Mouse (Mus musculus) heart, embryonic 14.5 days (tissue): Measurements from ENCODE around the gene Ccm2l. TPM values are rescaled to one million over a fixed set of nuclear protein-coding genes. Genes with fewer than 3 reads are reported as not detected.

ENCODE experiments used
- ATAC-seq: fragments of 200-750 bp; cut with Nextera tagmentation; 2 replicates; pipeline ENCODE4 v1.8.0; 2017; ENCODE audit warnings: low read depth, moderate TSS enrichment; ENCODE audit not compliant: insufficient number of reproducible peaks, insufficient read depth, low FRiP score
- H3K27ac ChIP-seq, 2 experiments: fragments of 200-500 bp in 1 of 2; fragments of 300-500 bp in 1 of 2; sonication (generic) in 1 of 2; replicated peaks in 1 of 2; 2 replicates each; pipeline ENCODE4 v1.5.1; 2012 to 2014; ENCODE audit warnings: low read depth in 2 of 2, low read length in 2 of 2, control low read depth in 1 of 2, mild to moderate bottlenecking in 1 of 2, mixed read lengths in 1 of 2; ENCODE audit not compliant: control insufficient read depth in 1 of 2, insufficient read depth in 1 of 2
- H3K27me3 ChIP-seq: fragments of 300-500 bp; sonication (generic); 2 replicates; pipeline ENCODE4 v1.6.1; 2014; ENCODE audit warnings: mild to moderate bottlenecking, low read length, control low read depth; ENCODE audit not compliant: control insufficient read depth, insufficient read depth
- H3K36me3 ChIP-seq: fragments of 300-500 bp; sonication (generic); 2 replicates; pipeline ENCODE4 v1.6.1; 2014; ENCODE audit warnings: mild to moderate bottlenecking, control low read depth, low read length, mixed read lengths; ENCODE audit not compliant: control insufficient read depth, insufficient read depth
- H3K4me1 ChIP-seq, 2 experiments: fragments of 200-500 bp in 1 of 2; fragments of 300-500 bp in 1 of 2; sonication (generic) in 1 of 2; 2 replicates each; pipeline ENCODE4 v1.6.1; 2012 to 2014; ENCODE audit warnings: low read length in 2 of 2, control low read depth in 1 of 2, mixed read lengths in 1 of 2; ENCODE audit not compliant: control insufficient read depth in 2 of 2, insufficient read depth in 2 of 2
- H3K4me2 ChIP-seq: fragments of 300-500 bp; sonication (generic); 2 replicates; pipeline ENCODE4 v1.6.1; 2014; ENCODE audit warnings: mild to moderate bottlenecking, low read length
- H3K4me3 ChIP-seq, 2 experiments: fragments of 200-500 bp in 1 of 2; fragments of 300-500 bp in 1 of 2; sonication (generic) in 1 of 2; 2 replicates each; pipeline ENCODE4 v1.5.1; 2012 to 2014; ENCODE audit warnings: low read length in 2 of 2, mild to moderate bottlenecking in 2 of 2, control low read depth in 1 of 2, low read depth in 1 of 2, moderate library complexity in 1 of 2; ENCODE audit not compliant: control insufficient read depth in 1 of 2, insufficient read depth in 1 of 2
- H3K9ac ChIP-seq: fragments of 300-500 bp; sonication (generic); 2 replicates; pipeline ENCODE4 v1.6.1; 2014; ENCODE audit warnings: mild to moderate bottlenecking, low read length
- H3K9me3 ChIP-seq: fragments of 300-500 bp; sonication (generic); 2 replicates; pipeline ENCODE4 v1.6.1; 2016; ENCODE audit warnings: low read length, control low read depth; ENCODE audit not compliant: control insufficient read depth
- WGBS: fragments of 180-500 bp; shearing (Covaris S2); extraction: QIAGEN DNeasy Blood & Tissue Kit; methylation state at CpG from one replicate; pipeline ENCODE4 v1.1.7; 2014; 5-methylcytosine and 5-hydroxymethylcytosine counted together
- polyA plus RNA-seq: library from polyadenylated mRNA; unstranded; fragments of >200 nt; fragmentation: Nextera tagmentation; extraction: Ambion mirVana; gene quantifications from 2 replicates; pipeline ENCODE4 v1.2.1, GENCODE M21; 2014

Gene Ccm2l
- polyA plus RNA-seq, 1 experiment from 2014 or later: 7.9 TPM

DNA sequence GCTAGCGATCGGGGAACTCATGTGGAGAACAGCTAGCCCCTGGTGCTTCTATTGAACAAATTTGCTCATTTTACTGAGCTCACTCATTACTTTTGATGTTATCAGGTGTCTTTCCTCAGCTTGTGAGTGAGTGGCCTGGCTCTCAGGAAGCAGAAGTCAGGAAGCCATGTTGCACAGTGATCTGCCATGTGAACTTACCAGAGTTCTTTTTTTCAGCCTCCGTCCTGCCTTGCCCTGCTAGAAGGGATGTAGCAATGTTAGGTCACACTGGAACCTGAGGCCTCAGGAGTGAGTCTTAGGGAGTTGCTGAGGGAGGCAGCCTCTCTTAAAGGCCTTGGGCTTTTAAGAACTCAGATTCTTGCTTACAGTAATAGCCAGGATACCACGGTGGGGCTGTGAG, 18.1 kb downstream of the Ccm2l start:
- ATAC-seq: no peak
- H3K4me3 ChIP-seq: no peak overlapping the region
- no peaks in the 10 kb centered on the region for H3K9me3 ChIP-seq
- no peaks in the 10 kb centered on the region for H3K4me1 ChIP-seq
- H3K36me3 ChIP-seq: no peaks in the 10 kb centered on the region
- 71% methylated on average over 4 of the region's 4 CpGs for WGBS
- H3K4me2 ChIP-seq: no peak overlapping the region
- no peaks in the 10 kb centered on the region for H3K27me3 ChIP-seq
- H3K9ac ChIP-seq: no peak overlapping the region
- H3K27ac ChIP-seq: no peak overlapping the region

DNA sequence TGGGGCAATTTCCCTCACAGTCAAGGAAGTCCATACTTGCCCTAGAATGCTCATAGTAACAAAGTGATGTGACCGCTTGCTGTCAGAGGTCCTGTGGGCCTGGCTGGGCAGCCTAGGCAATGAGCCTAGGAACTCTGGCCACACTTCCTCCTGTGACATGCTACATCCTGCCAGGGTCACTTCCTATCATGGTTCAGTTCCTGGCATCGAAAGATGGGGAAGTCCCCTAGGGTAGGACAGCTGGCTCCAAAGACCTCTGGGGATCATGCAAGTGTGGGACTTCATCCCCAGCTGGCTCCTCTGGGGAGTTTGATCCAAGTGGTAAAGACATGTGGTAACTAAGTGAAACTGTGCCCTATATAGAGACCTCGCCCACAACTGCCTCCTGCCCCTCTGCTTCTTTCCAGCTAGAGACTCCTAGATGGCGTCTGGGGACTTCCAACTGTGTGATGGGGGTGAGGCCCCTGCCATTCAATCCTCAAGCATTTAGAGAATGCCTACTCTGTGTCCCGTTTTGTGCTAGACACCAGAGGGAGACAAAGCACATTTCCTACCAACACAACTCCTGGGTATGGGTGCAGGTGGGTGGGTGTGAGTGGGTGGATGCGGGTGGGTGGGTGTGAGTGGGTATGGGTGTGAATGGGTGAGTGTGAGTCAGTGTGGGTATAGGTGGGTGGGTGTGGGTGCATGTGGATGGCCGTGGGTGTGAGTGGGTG, 18.7 kb downstream of the Ccm2l start:
- no peaks in the 10 kb centered on the region for H3K4me1 ChIP-seq
- H3K4me2 ChIP-seq: no peak overlapping the region
- WGBS: 49% methylated on average over 7 of the region's 7 CpGs
- no peaks in the 10 kb centered on the region for H3K27me3 ChIP-seq
- no peaks in the 10 kb centered on the region for H3K9me3 ChIP-seq
- H3K4me3 ChIP-seq: no peak overlapping the region
- no peak overlapping the region for H3K9ac ChIP-seq
- no peaks in the 10 kb centered on the region for H3K36me3 ChIP-seq
- no peak overlapping the region for H3K27ac ChIP-seq
- ATAC-seq: no peak

GRCm38 (mm10) chr2:153085556-153085955, 19.8 kb downstream of the Ccm2l start:
- no peak for ATAC-seq
- no peaks in the 10 kb centered on the region for H3K36me3 ChIP-seq
- WGBS: 78% methylated on average over 6 of the region's 6 CpGs
- peaks cover 0 to 2% of the 10 kb centered on the region in 2 experiments; a peak in 1 of 4 replicates for H3K4me1 ChIP-seq
- H3K27me3 ChIP-seq: no peaks in the 10 kb centered on the region
- H3K9ac ChIP-seq: no peak overlapping the region
- no peak overlapping the region for H3K4me3 ChIP-seq
- no peaks in the 10 kb centered on the region for H3K9me3 ChIP-seq
- H3K27ac ChIP-seq: no peak overlapping the region
- H3K4me2 ChIP-seq: no peak overlapping the region

GRCm38 (mm10) chr2:153086166-153086565, 20.4 kb downstream of the Ccm2l start:
- no peaks in the 10 kb centered on the region for H3K9me3 ChIP-seq
- H3K36me3 ChIP-seq: no peaks in the 10 kb centered on the region
- WGBS: 77% methylated on average over 4 of the region's 4 CpGs
- no peak overlapping the region for H3K4me3 ChIP-seq
- no peak for ATAC-seq
- H3K27ac ChIP-seq: no peak overlapping the region
- H3K4me1 ChIP-seq: peaks cover 0 to 2% of the 10 kb centered on the region in 2 experiments; a peak in 1 of 4 replicates
- H3K9ac ChIP-seq: no peak overlapping the region
- no peaks in the 10 kb centered on the region for H3K27me3 ChIP-seq
- no peak overlapping the region for H3K4me2 ChIP-seq

DNA sequence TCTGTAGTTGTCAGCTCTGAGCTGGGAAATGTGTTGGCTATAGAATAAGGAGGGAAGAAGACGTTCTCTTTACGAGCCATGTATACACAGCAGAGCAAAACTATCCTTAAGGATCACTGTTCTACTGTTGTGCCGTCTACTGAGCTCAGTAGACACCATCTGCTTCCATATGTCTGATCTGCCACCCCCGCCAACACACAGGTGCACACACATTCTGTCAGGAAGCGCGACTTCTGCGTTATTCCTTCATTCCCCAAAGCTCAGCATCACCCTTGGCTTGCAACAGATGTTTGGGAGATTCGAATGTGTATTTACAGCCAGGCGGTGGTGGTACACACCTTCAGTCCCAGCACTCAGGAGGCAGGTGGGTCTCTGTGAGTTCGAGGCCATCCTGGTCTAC, 21.3 kb downstream of the Ccm2l start:
- H3K27ac ChIP-seq: no peak overlapping the region
- no peaks in the 10 kb centered on the region for H3K27me3 ChIP-seq
- 80% methylated on average over 10 of the region's 10 CpGs for WGBS
- no peaks in the 10 kb centered on the region for H3K9me3 ChIP-seq
- ATAC-seq: no peak
- no peaks in the 10 kb centered on the region for H3K36me3 ChIP-seq
- H3K4me2 ChIP-seq: no peak overlapping the region
- H3K9ac ChIP-seq: no peak overlapping the region
- H3K4me3 ChIP-seq: no peak overlapping the region
- H3K4me1 ChIP-seq: peaks cover 0 to 2% of the 10 kb centered on the region in 2 experiments; a peak in 1 of 4 replicates

GRCm38 (mm10) chr2:153089316-153089715, 23.6 kb downstream of the Ccm2l start:
- 56% methylated on average over 2 of the region's 2 CpGs for WGBS
- Histone ChIP-seq H3K9me3 (no peaks in the 10 kb centered on the region), H3K4me2 (no peak overlapping the region), H3K27ac (no peak overlapping the region), H3K4me1 (peaks cover 0 to 2% of the 10 kb centered on the region in 2 experiments; a peak in 1 of 4 replicates), H3K27me3 (no peaks in the 10 kb centered on the region), H3K36me3 (no peaks in the 10 kb centered on the region), H3K4me3 (no peak overlapping the region), H3K9ac (no peak overlapping the region)
- no peak for ATAC-seq

GRCm38 (mm10) chr2:153090551-153091165, 24.9 kb downstream of the Ccm2l start:
- Histone ChIP-seq H3K9me3 (no peaks in the 10 kb centered on the region), H3K27ac (no peak overlapping the region), H3K4me3 (no peak overlapping the region), H3K36me3 (no peaks in the 10 kb centered on the region), H3K27me3 (no peaks in the 10 kb centered on the region), H3K9ac (no peak overlapping the region), H3K4me2 (no peak overlapping the region), H3K4me1 (peaks cover 0 to 2% of the 10 kb centered on the region in 2 experiments; a peak in 1 of 4 replicates)
- WGBS: 33% methylated on average over 10 of the region's 10 CpGs
- no peak; the same call in 1 of the 2 replicates for ATAC-seq
